Mouse (Mus musculus) c-Kit-positive CD71-positive TER-119-negative erythroid progenitor cells, embryonic 14.5 days (primary cell): ENCODE data around the gene Mast4.

ENCODE experiments used
- DNase-seq: peaks from one replicate; pipeline ENCODE4 v3.0.0-alpha.2; 2013; ENCODE audit warnings: low read depth

Mast4 gene

GRCm38 (mm10) chr13:102925844-102926598, 408.3 kb downstream of the Mast4 start:
- no peak for DNase-seq

- DNase-seq, result no peak
These were observed 414.6 kb downstream of the Mast4 start for GRCm38 (mm10) chr13:102919741-102920140.

GRCm38 (mm10) chr13:102918616-102919015, 415.7 kb downstream of the Mast4 start:
- no peak for DNase-seq

- no peak for DNase-seq
These were observed 419.0 kb downstream of the Mast4 start for GRCm38 (mm10) chr13:102915341-102915740.

- no peak for DNase-seq
These were observed 419.5 kb downstream of the Mast4 start for GRCm38 (mm10) chr13:102914800-102915199.

GRCm38 (mm10) chr13:102913919-102914318, 420.4 kb downstream of the Mast4 start:
- no peak for DNase-seq

- DNase-seq, result no peak
These were observed 421.4 kb downstream of the Mast4 start for GRCm38 (mm10) chr13:102912867-102913266.

- no peak for DNase-seq
These were observed 424.5 kb downstream of the Mast4 start for GRCm38 (mm10) chr13:102909654-102910418.

GRCm38 (mm10) chr13:102906661-102907009, 427.7 kb downstream of the Mast4 start:
- no peak for DNase-seq

GRCm38 (mm10) chr13:102906004-102906660, 428.2 kb downstream of the Mast4 start:
- peak; percentile 69 for DNase-seq

- DNase-seq, result peak; percentile 16
These were observed 428.8 kb downstream of the Mast4 start for GRCm38 (mm10) chr13:102905361-102905950.

- no peak for DNase-seq
These were observed 430.6 kb downstream of the Mast4 start for GRCm38 (mm10) chr13:102903689-102904088.

GRCm38 (mm10) chr13:102902123-102902522, 432.2 kb downstream of the Mast4 start:
- no peak for DNase-seq

GRCm38 (mm10) chr13:102900531-102900930, 433.8 kb downstream of the Mast4 start:
- no peak for DNase-seq

GRCm38 (mm10) chr13:102900083-102900420, 434.2 kb downstream of the Mast4 start:
- DNase-seq, result no peak

- no peak for DNase-seq
These were observed 434.8 kb downstream of the Mast4 start for GRCm38 (mm10) chr13:102899253-102900082.

GRCm38 (mm10) chr13:102898374-102899131, 435.7 kb downstream of the Mast4 start:
- no peak for DNase-seq

- no peak for DNase-seq
These were observed 438.0 kb downstream of the Mast4 start for GRCm38 (mm10) chr13:102896322-102896721.

- no peak for DNase-seq
These were observed 438.4 kb downstream of the Mast4 start for GRCm38 (mm10) chr13:102895894-102896293.

- DNase-seq, result no peak
These were observed 439.7 kb downstream of the Mast4 start for GRCm38 (mm10) chr13:102894287-102895234.
